8 mouse cellular contexts compared by ENCODE assay signal in genomic region chr5:122798557-122799378, GRCm38 (mm10). TPM values are rescaled to one million over a fixed set of nuclear protein-coding genes. Genes with fewer than 3 reads are reported as not detected.
A peak's percentile ranks its signal among the peaks of the same experiment; 100 is the strongest.
DNase-seq lines count a peak whose midpoint lies in the region; ATAC-seq and TF ChIP-seq lines count a peak whose summit lies in the region.

No protein-coding gene starts in this region.

- H3K36me3 ChIP-seq in kidney, adult 2 months (ENCODE audit: control insufficient read depth, insufficient read depth, low read length) = no peaks in the 10 kb centered on the region
- H3K36me3 ChIP-seq in midbrain, postnatal 0 days (ENCODE audit: insufficient read depth, low read length) = peaks cover 62% of the 10 kb centered on the region

- peak; percentile 38; the same call in 1 of the 2 replicates for ATAC-seq in midbrain, postnatal 0 days (ENCODE audit: low FRiP score)

- no peaks in the 10 kb centered on the region for H3K27me3 ChIP-seq in kidney, adult 2 months (replicated peaks; ENCODE audit: control insufficient read depth, insufficient read depth, low read length)
- no peaks in the 10 kb centered on the region for H3K27me3 ChIP-seq in midbrain, postnatal 0 days (ENCODE audit: insufficient read depth, low read length)

- no peak for TF ChIP-seq CTCF in kidney, adult 2 months (conservative IDR thresholded peaks at IDR 0.05; ENCODE audit: insufficient read depth, insufficient read length, low read depth, low read length)
- TF ChIP-seq CTCF in midbrain, postnatal 0 days (IDR thresholded peaks at IDR 0.05) = no peak

- intact Hi-C loops in left cerebral cortex, postnatal 4 days (cut with DNase I) = no loop called here

- H3K4me1 ChIP-seq in kidney, adult 2 months (ENCODE audit: control insufficient read depth, insufficient read depth, low read length) = peaks cover 15% of the 10 kb centered on the region; the same call in 1 of the 2 replicates
- no peaks in the 10 kb centered on the region for H3K4me1 ChIP-seq in midbrain, postnatal 0 days (ENCODE audit: insufficient read depth, low read length)

- peak; percentile 71 for DNase-seq in ZHBTc4 (ENCODE audit: low read depth, low spot score)
- DNase-seq in brain, adult 2 months (ENCODE audit: low read depth, low spot score) = peak; percentile 92
- peak; percentile 68 to 88 for DNase-seq in frontal cortex, postnatal 36 days (ENCODE audit: low spot score in 2 of 2)
- peak; percentile 63 for DNase-seq in kidney, adult 2 months
- peak; percentile 75 for DNase-seq in left cerebral cortex, postnatal 4 days
- peak; percentile 86 for DNase-seq in midbrain, postnatal 0 days (ENCODE audit: low spot score)
- peak; percentile 34 for DNase-seq in urinary bladder, postnatal 10 days (ENCODE audit: low spot score)
- DNase-seq in embryo, embryonic 10.5 days (ENCODE audit: low spot score) = no peak

- no peak overlapping the region for H3K27ac ChIP-seq in kidney, adult 2 months (ENCODE audit: insufficient read depth, low read depth, low read length)
- peak overlapping the region; percentile 51 for H3K27ac ChIP-seq in midbrain, postnatal 0 days (ENCODE audit: low read depth, low read length)

- no peak overlapping the region for H3K4me3 ChIP-seq in kidney, adult 2 months (ENCODE audit: insufficient read depth, low read depth, low read length)
- H3K4me3 ChIP-seq in midbrain, postnatal 0 days (ENCODE audit: low read depth, low read length) = no peak overlapping the region

- no peak for TF ChIP-seq POLR2A in kidney, adult 2 months (IDR thresholded peaks at IDR 0.05; ENCODE audit: low read depth, low read length)

- no peak overlapping the region for H3K4me2 ChIP-seq in midbrain, postnatal 0 days (ENCODE audit: low read depth, low read length, poor library complexity, severe bottlenecking)

- no peak overlapping the region for H3K9ac ChIP-seq in midbrain, postnatal 0 days (replicated peaks; ENCODE audit: low read length, poor library complexity, severe bottlenecking)

- H3K9me3 ChIP-seq in midbrain, postnatal 0 days (ENCODE audit: low read length) = no peaks in the 10 kb centered on the region

- WGBS in kidney, adult 2 months = 59% methylated on average over 17 of the region's 17 CpGs
- 50% methylated on average over 17 of the region's 17 CpGs for WGBS in midbrain, postnatal 0 days

RNA-seq across cellular contexts. Expression of gene Camkk2, which starts 19.6 kb away (rescaled TPM):
- polyA plus RNA-seq in kidney, adult 2 months (2012; rRNA removed) = 17.7 and 18.8 TPM in 2 replicates
- 100 to 1,000 TPM; 130 to 137 TPM for total RNA-seq in left cerebral cortex, postnatal 4 days (2021)
- 70.5 and 70.9 TPM in 2 replicates for total RNA-seq in midbrain, postnatal 0 days (2014; rRNA removed)
- 66.8 and 67.5 TPM in 2 replicates for polyA plus RNA-seq in midbrain, postnatal 0 days (2015; fragmentation: Nextera tagmentation; extraction: Ambion mirVana)

RNA-seq across cellular contexts. Expression of gene Anapc5, which starts 22.4 kb away (rescaled TPM):
- polyA plus RNA-seq in kidney, adult 2 months (2012; rRNA removed) = 209 and 220 TPM in 2 replicates
- total RNA-seq in left cerebral cortex, postnatal 4 days (2021) = 100 to 1,000 TPM; 386 to 393 TPM
- total RNA-seq in midbrain, postnatal 0 days (2014; rRNA removed) = 463 and 516 TPM in 2 replicates
- 461 and 464 TPM in 2 replicates for polyA plus RNA-seq in midbrain, postnatal 0 days (2015; fragmentation: Nextera tagmentation; extraction: Ambion mirVana)

RNA-seq across cellular contexts. Expression of gene Rnf34, which starts 51.1 kb away (rescaled TPM):
- polyA plus RNA-seq in kidney, adult 2 months (2012; rRNA removed) = 12.8 and 13.0 TPM in 2 replicates
- total RNA-seq in left cerebral cortex, postnatal 4 days (2021) = 10 to 100 TPM; 38.9 to 40.0 TPM
- total RNA-seq in midbrain, postnatal 0 days (2014; rRNA removed) = 24.5 and 41.5 TPM in 2 replicates
- polyA plus RNA-seq in midbrain, postnatal 0 days (2015; fragmentation: Nextera tagmentation; extraction: Ambion mirVana) = 36.1 and 38.0 TPM in 2 replicates
